Mouse (Mus musculus): Measurements from ENCODE around the gene Ikzf2. TPM values are rescaled to one million over a fixed set of nuclear protein-coding genes. Genes with fewer than 3 reads are reported as not detected.

Gene Ikzf2
- total RNA-seq (2023), result 16.8 TPM

GRCm38 (mm10) chr1:69687076-69687991 is at the start of gene Ikzf2:
TSS of gene Ikzf2 (minus strand) at chr1:69687245.

Other genes with a start within 250 kb of the Ikzf2 start
- not detected for gene Spag16, start 139.7 kb upstream of the Ikzf2 start, total RNA-seq (2023)